Mouse (Mus musculus) embryonic facial prominence, embryonic 14.5 days (tissue): ENCODE data around the gene Cmtm5. TPM values are rescaled to one million over a fixed set of nuclear protein-coding genes. Genes with fewer than 3 reads are reported as not detected.
"Not testable (repeated sequence)": the region's sequence is repeated elsewhere in the genome, so short reads cannot be mapped to it uniquely, and the experiment has no call there.

Source experiments
- ATAC-seq: fragments of 200-750 bp; cut with Nextera tagmentation; 2 replicates; pipeline ENCODE4 v1.8.0; 2017; ENCODE audit warnings: low read depth, moderate number of reproducible peaks, moderate TSS enrichment
- DNase-seq: peaks from one replicate; pipeline ENCODE4 v3.0.0-alpha.2; 2015; ENCODE audit warnings: low spot score
- H3K27ac ChIP-seq: fragments of 300-500 bp; sonication (generic); replicated peaks from 2 replicates; pipeline ENCODE4 v1.5.1; 2014; ENCODE audit warnings: low read depth, mild to moderate bottlenecking, low read length, moderate library complexity
- H3K27me3 ChIP-seq: fragments of 300-500 bp; sonication (generic); replicated peaks from 2 replicates; pipeline ENCODE4 v1.6.1; 2014; ENCODE audit warnings: low read length; ENCODE audit not compliant: control insufficient read depth, insufficient read depth
- H3K36me3 ChIP-seq: fragments of 300-500 bp; sonication (generic); 2 replicates; pipeline ENCODE4 v1.6.1; 2014; ENCODE audit warnings: low read length, mixed read lengths; ENCODE audit not compliant: control insufficient read depth, insufficient read depth
- H3K4me1 ChIP-seq: fragments of 300-500 bp; sonication (generic); 2 replicates; pipeline ENCODE4 v1.6.1; 2014; ENCODE audit warnings: antibody characterized with exemption, low read length; ENCODE audit not compliant: control insufficient read depth, insufficient read depth
- H3K4me2 ChIP-seq: fragments of 300-500 bp; sonication (generic); 2 replicates; pipeline ENCODE4 v1.6.1; 2014; ENCODE audit warnings: low read depth, mild to moderate bottlenecking, low read length, moderate library complexity, mixed read lengths
- H3K4me3 ChIP-seq: fragments of 300-500 bp; sonication (generic); 2 replicates; pipeline ENCODE4 v1.5.1; 2014; ENCODE audit warnings: low read depth, mild to moderate bottlenecking, low read length
- H3K9ac ChIP-seq: fragments of 300-500 bp; sonication (generic); 2 replicates; pipeline ENCODE4 v1.6.1; 2014; ENCODE audit warnings: low read depth, mild to moderate bottlenecking, low read length, moderate library complexity, mixed read lengths
- H3K9me3 ChIP-seq: fragments of 300-500 bp; sonication (generic); 2 replicates; pipeline ENCODE4 v1.6.1; 2016; ENCODE audit warnings: low read length; ENCODE audit not compliant: control insufficient read depth
- WGBS: fragments of 180-500 bp; shearing (Covaris S2); extraction: QIAGEN DNeasy Blood & Tissue Kit; methylation state at CpG from one replicate; pipeline ENCODE4 v1.1.7; 2014; 5-methylcytosine and 5-hydroxymethylcytosine counted together
- polyA plus RNA-seq: library from polyadenylated mRNA; unstranded; fragments of >200 nt; fragmentation: Nextera tagmentation; extraction: Ambion mirVana; gene quantifications from 2 replicates; pipeline ENCODE4 v1.2.1, GENCODE M21; 2014

The Cmtm5 gene
- polyA plus RNA-seq, 1 experiment from 2014 or later: 13.7 TPM

- Histone ChIP-seq H3K9ac (no peak overlapping the region), H3K4me3 (no peak overlapping the region), H3K4me2 (no peak overlapping the region), H3K27me3 (no peaks in the 10 kb centered on the region), H3K27ac (no peak overlapping the region), H3K4me1 (no peaks in the 10 kb centered on the region), H3K36me3 (no peaks in the 10 kb centered on the region), H3K9me3 (no peaks in the 10 kb centered on the region)
- 60% methylated on average over 12 of the region's 12 CpGs for WGBS
- ATAC-seq (no peak), DNase-seq (no peak)
Observed at GRCm38 (mm10) chr14:54950493-54950892, 14.4 kb downstream of the Cmtm5 start.

GRCm38 (mm10) chr14:54951587-54951986, 15.5 kb downstream of the Cmtm5 start:
- no peak for DNase-seq
- Histone ChIP-seq H3K4me1 (no peaks in the 10 kb centered on the region), H3K9me3 (no peaks in the 10 kb centered on the region), H3K4me3 (no peak overlapping the region), H3K9ac (no peak overlapping the region), H3K36me3 (no peaks in the 10 kb centered on the region), H3K4me2 (no peak overlapping the region), H3K27ac (no peak overlapping the region), H3K27me3 (no peaks in the 10 kb centered on the region)
- WGBS: 78% methylated on average over 6 of the region's 6 CpGs
- no peak for ATAC-seq

GRCm38 (mm10) chr14:54953664-54954206, 17.7 kb downstream of the Cmtm5 start:
- H3K4me2 ChIP-seq: no peak overlapping the region

GRCm38 (mm10) chr14:54954474-54954873, 18.4 kb downstream of the Cmtm5 start:
- no peaks in the 10 kb centered on the region for H3K27me3 ChIP-seq
- no peak overlapping the region for H3K27ac ChIP-seq
- H3K9ac ChIP-seq: no peak overlapping the region
- H3K4me2 ChIP-seq: no peak overlapping the region
- no peaks in the 10 kb centered on the region for H3K4me1 ChIP-seq
- no peak overlapping the region for H3K4me3 ChIP-seq
- H3K9me3 ChIP-seq: no peaks in the 10 kb centered on the region
- H3K36me3 ChIP-seq: no peaks in the 10 kb centered on the region
- 64% methylated on average over 3 of the region's 3 CpGs for WGBS
- no peak for DNase-seq
- ATAC-seq: no peak

More at GRCm38 (mm10) chr14:54953664-54954206, 17.7 kb downstream of the Cmtm5 start:
- DNase-seq: no peak
- Histone ChIP-seq H3K27me3 (no peaks in the 10 kb centered on the region), H3K4me1 (no peaks in the 10 kb centered on the region), H3K9ac (no peak overlapping the region), H3K36me3 (no peaks in the 10 kb centered on the region), H3K9me3 (no peaks in the 10 kb centered on the region), H3K27ac (no peak overlapping the region), H3K4me3 (no peak overlapping the region)
- WGBS: 86% methylated on average over 8 of the region's 8 CpGs
- ATAC-seq: no peak

GRCm38 (mm10) chr14:54955481-54955880, 19.4 kb downstream of the Cmtm5 start:
- no peak for ATAC-seq
- 87% methylated on average over 3 of the region's 3 CpGs for WGBS

GRCm38 (mm10) chr14:54956533-54956932, 20.5 kb downstream of the Cmtm5 start:
- 79% methylated on average over 9 of the region's 9 CpGs for WGBS
- DNase-seq: no peak
- ATAC-seq: no peak
- Histone ChIP-seq H3K4me3 (no peak overlapping the region), H3K4me2 (no peak overlapping the region), H3K4me1 (no peaks in the 10 kb centered on the region), H3K9ac (no peak overlapping the region), H3K27me3 (no peaks in the 10 kb centered on the region), H3K36me3 (no peaks in the 10 kb centered on the region), H3K27ac (no peak overlapping the region), H3K9me3 (no peaks in the 10 kb centered on the region)

More at GRCm38 (mm10) chr14:54955481-54955880, 19.4 kb downstream of the Cmtm5 start:
- Histone ChIP-seq H3K27ac (no peak overlapping the region), H3K4me3 (no peak overlapping the region), H3K9ac (no peak overlapping the region), H3K4me2 (no peak overlapping the region), H3K27me3 (no peaks in the 10 kb centered on the region), H3K4me1 (no peaks in the 10 kb centered on the region), H3K36me3 (no peaks in the 10 kb centered on the region), H3K9me3 (no peaks in the 10 kb centered on the region)
- no peak for DNase-seq

- Histone ChIP-seq H3K9me3 (no peaks in the 10 kb centered on the region), H3K36me3 (no peaks in the 10 kb centered on the region), H3K4me1 (no peaks in the 10 kb centered on the region), H3K27ac (no peak overlapping the region), H3K4me2 (no peak overlapping the region), H3K4me3 (no peak overlapping the region), H3K27me3 (no peaks in the 10 kb centered on the region), H3K9ac (no peak overlapping the region)
- WGBS: 73% methylated on average over 4 of the region's 4 CpGs
- ATAC-seq: no peak
- no peak for DNase-seq
Observed at GRCm38 (mm10) chr14:54958503-54958902, 22.4 kb downstream of the Cmtm5 start.

GRCm38 (mm10) chr14:54959197-54959596, 23.1 kb downstream of the Cmtm5 start:
- WGBS: 83% methylated on average over 3 of the region's 3 CpGs
- ATAC-seq: no peak
- no peak overlapping the region for H3K9ac ChIP-seq
- H3K36me3 ChIP-seq: no peaks in the 10 kb centered on the region
- no peaks in the 10 kb centered on the region for H3K9me3 ChIP-seq
- no peak for DNase-seq
- H3K4me3 ChIP-seq: no peak overlapping the region
- H3K4me2 ChIP-seq: no peak overlapping the region
- no peak overlapping the region for H3K27ac ChIP-seq
- no peaks in the 10 kb centered on the region for H3K4me1 ChIP-seq
- no peaks in the 10 kb centered on the region for H3K27me3 ChIP-seq

GRCm38 (mm10) chr14:54959853-54960613, 24.0 kb downstream of the Cmtm5 start:
- not testable (repeated sequence) for H3K27me3 ChIP-seq, ATAC-seq, H3K4me1 ChIP-seq

More at GRCm38 (mm10) chr14:54959853-54960613, 24.0 kb downstream of the Cmtm5 start:
- not testable (repeated sequence) for H3K9me3 ChIP-seq, H3K9ac ChIP-seq, H3K27ac ChIP-seq, H3K4me3 ChIP-seq, DNase-seq, H3K4me2 ChIP-seq, H3K36me3 ChIP-seq
- 94% methylated on average over 12 of the region's 12 CpGs for WGBS
